Mouse (Mus musculus): ENCODE results near the gene Ttc29. TPM values are rescaled to one million over a fixed set of nuclear protein-coding genes. Genes with fewer than 3 reads are reported as not detected.

Gene Ttc29
- total RNA-seq, 1 experiment: 1.4 TPM

- no peaks in the 10 kb centered on the region for H3K36me3 ChIP-seq (ENCODE audit: control insufficient read depth, insufficient read depth, low read length, poor library complexity, severe bottlenecking)
- TF ChIP-seq ZC3H11A (IDR thresholded peaks at IDR 0.05; ENCODE audit: borderline replicate concordance, low read depth, low read length) (no peak), CHD2 (IDR thresholded peaks at IDR 0.05; ENCODE audit: low read depth, low read length) (no peak), HCFC1 (IDR thresholded peaks at IDR 0.05; ENCODE audit: borderline replicate concordance, insufficient read depth, low read length) (no peak), ZNF384 (IDR thresholded peaks at IDR 0.05; ENCODE audit: low read depth, low read length) (peak; percentile 88), MAFK (IDR thresholded peaks at IDR 0.05; ENCODE audit: insufficient read depth, low read depth, low read length) (no peak)
- H3K9me3 ChIP-seq (ENCODE audit: control insufficient read depth, insufficient read depth, low read depth, low read length): no peaks in the 10 kb centered on the region
- DNase-seq (ENCODE audit: low read depth, low spot score): no peak
- no peak overlapping the region for H3K27ac ChIP-seq (ENCODE audit: insufficient read depth, low read depth, low read length, poor library complexity, severe bottlenecking)
- H3K4me1 ChIP-seq (ENCODE audit: control insufficient read depth in 2 of 2, insufficient read depth in 2 of 2, low read length in 2 of 2, poor library complexity in 1 of 2): peaks cover 6 to 8% of the 10 kb centered on the region in 2 experiments; a peak in 3 of 4 replicates
- no peak overlapping the region for H3K4me3 ChIP-seq (ENCODE audit: insufficient read depth in 1 of 2, low read depth in 1 of 2, low read length in 2 of 2, poor library complexity in 1 of 2, severe bottlenecking in 1 of 2)
- H3K9ac ChIP-seq (ENCODE audit: insufficient read depth, low read depth, low read length, poor library complexity, severe bottlenecking): no peak overlapping the region
- in situ Hi-C loops (cut with MboI; ENCODE audit: low sequenced_read_pairs in 2 of 2, unreplicated experiment in 2 of 2): no loop called here
These were observed 218.3 kb downstream of the Ttc29 start for GRCm38 (mm10) chr8:78431356-78431755.

- Histone ChIP-seq H3K9ac (ENCODE audit: insufficient read depth, low read depth, low read length, poor library complexity, severe bottlenecking) (no peak overlapping the region), H3K36me3 (ENCODE audit: control insufficient read depth, insufficient read depth, low read length, poor library complexity, severe bottlenecking) (no peaks in the 10 kb centered on the region), H3K4me1 (ENCODE audit: control insufficient read depth in 2 of 2, insufficient read depth in 2 of 2, low read length in 2 of 2, poor library complexity in 1 of 2) (peaks cover 2 to 8% of the 10 kb centered on the region in 2 experiments; a peak in 2 of 4 replicates), H3K4me3 (ENCODE audit: insufficient read depth in 1 of 2, low read depth in 1 of 2, low read length in 2 of 2, poor library complexity in 1 of 2, severe bottlenecking in 1 of 2) (no peak overlapping the region), H3K27ac (ENCODE audit: insufficient read depth, low read depth, low read length, poor library complexity, severe bottlenecking) (no peak overlapping the region), H3K9me3 (ENCODE audit: control insufficient read depth, insufficient read depth, low read depth, low read length) (no peaks in the 10 kb centered on the region)
- TF ChIP-seq MAFK (IDR thresholded peaks at IDR 0.05; ENCODE audit: insufficient read depth, low read depth, low read length) (no peak), ZC3H11A (IDR thresholded peaks at IDR 0.05; ENCODE audit: borderline replicate concordance, low read depth, low read length) (no peak), HCFC1 (IDR thresholded peaks at IDR 0.05; ENCODE audit: borderline replicate concordance, insufficient read depth, low read length) (no peak), ZNF384 (IDR thresholded peaks at IDR 0.05; ENCODE audit: low read depth, low read length) (no peak), CHD2 (IDR thresholded peaks at IDR 0.05; ENCODE audit: low read depth, low read length) (no peak)
- in situ Hi-C loops (cut with MboI; ENCODE audit: low sequenced_read_pairs in 2 of 2, unreplicated experiment in 2 of 2): no loop called here
- no peak for DNase-seq (ENCODE audit: low read depth, low spot score)
These were observed 219.4 kb downstream of the Ttc29 start for GRCm38 (mm10) chr8:78432451-78432850.

- H3K4me1 ChIP-seq (ENCODE audit: control insufficient read depth in 2 of 2, insufficient read depth in 2 of 2, low read length in 2 of 2, poor library complexity in 1 of 2): peaks cover 2 to 11% of the 10 kb centered on the region in 2 experiments; a peak in 2 of 4 replicates
- H3K4me3 ChIP-seq (ENCODE audit: insufficient read depth in 1 of 2, low read depth in 1 of 2, low read length in 2 of 2, poor library complexity in 1 of 2, severe bottlenecking in 1 of 2): no peak overlapping the region
- in situ Hi-C loops (cut with MboI; ENCODE audit: low sequenced_read_pairs in 2 of 2, unreplicated experiment in 2 of 2): no loop called here
- no peaks in the 10 kb centered on the region for H3K9me3 ChIP-seq (ENCODE audit: control insufficient read depth, insufficient read depth, low read depth, low read length)
- DNase-seq (ENCODE audit: low read depth, low spot score): no peak
- no peak for TF ChIP-seq MAFK (IDR thresholded peaks at IDR 0.05; ENCODE audit: insufficient read depth, low read depth, low read length)
- no peak for TF ChIP-seq HCFC1 (IDR thresholded peaks at IDR 0.05; ENCODE audit: borderline replicate concordance, insufficient read depth, low read length)
- no peak for TF ChIP-seq ZC3H11A (IDR thresholded peaks at IDR 0.05; ENCODE audit: borderline replicate concordance, low read depth, low read length)
- TF ChIP-seq CHD2 (IDR thresholded peaks at IDR 0.05; ENCODE audit: low read depth, low read length): no peak
- TF ChIP-seq ZNF384 (IDR thresholded peaks at IDR 0.05; ENCODE audit: low read depth, low read length): no peak
- no peak overlapping the region for H3K9ac ChIP-seq (ENCODE audit: insufficient read depth, low read depth, low read length, poor library complexity, severe bottlenecking)
- H3K36me3 ChIP-seq (ENCODE audit: control insufficient read depth, insufficient read depth, low read length, poor library complexity, severe bottlenecking): no peaks in the 10 kb centered on the region
- no peak overlapping the region for H3K27ac ChIP-seq (ENCODE audit: insufficient read depth, low read depth, low read length, poor library complexity, severe bottlenecking)
These were observed 220.2 kb downstream of the Ttc29 start for GRCm38 (mm10) chr8:78433318-78433717.

GRCm38 (mm10) chr8:78434340-78434739 is 221.2 kb downstream of the Ttc29 start:
- in situ Hi-C loops (cut with MboI; ENCODE audit: low sequenced_read_pairs in 2 of 2, unreplicated experiment in 2 of 2): no loop called here
- Histone ChIP-seq H3K9me3 (ENCODE audit: control insufficient read depth, insufficient read depth, low read depth, low read length) (no peaks in the 10 kb centered on the region), H3K4me1 (ENCODE audit: control insufficient read depth in 2 of 2, insufficient read depth in 2 of 2, low read length in 2 of 2, poor library complexity in 1 of 2) (peaks cover 2 to 11% of the 10 kb centered on the region in 2 experiments; a peak in 2 of 4 replicates), H3K4me3 (ENCODE audit: insufficient read depth in 1 of 2, low read depth in 1 of 2, low read length in 2 of 2, poor library complexity in 1 of 2, severe bottlenecking in 1 of 2) (peak overlapping the region; percentile 57 to 76), H3K27ac (ENCODE audit: insufficient read depth, low read depth, low read length, poor library complexity, severe bottlenecking) (no peak overlapping the region), H3K9ac (ENCODE audit: insufficient read depth, low read depth, low read length, poor library complexity, severe bottlenecking) (no peak overlapping the region), H3K36me3 (ENCODE audit: control insufficient read depth, insufficient read depth, low read length, poor library complexity, severe bottlenecking) (no peaks in the 10 kb centered on the region)
- TF ChIP-seq MAFK (IDR thresholded peaks at IDR 0.05; ENCODE audit: insufficient read depth, low read depth, low read length): no peak
- no peak for TF ChIP-seq ZNF384 (IDR thresholded peaks at IDR 0.05; ENCODE audit: low read depth, low read length)
- no peak for TF ChIP-seq HCFC1 (IDR thresholded peaks at IDR 0.05; ENCODE audit: borderline replicate concordance, insufficient read depth, low read length)
- TF ChIP-seq ZC3H11A (IDR thresholded peaks at IDR 0.05; ENCODE audit: borderline replicate concordance, low read depth, low read length): no peak
- TF ChIP-seq CHD2 (IDR thresholded peaks at IDR 0.05; ENCODE audit: low read depth, low read length): no peak
- DNase-seq (ENCODE audit: low read depth, low spot score): no peak
